Mouse (Mus musculus) monocyte, adult 5-6 weeks (primary cell): ENCODE results near the gene Vamp5. TPM values are rescaled to one million over a fixed set of nuclear protein-coding genes. Genes with fewer than 3 reads are reported as not detected.

Experiments used
- ATAC-seq: fragments of 153-309, 156-312 bp; replicated peaks from 2 replicates; pipeline ENCODE4 v1.8.0; 2017; ENCODE audit warnings: mild to moderate bottlenecking; ENCODE audit not compliant: low TSS enrichment, insufficient number of reproducible peaks, severe bottlenecking, poor library complexity, low FRiP score
- total RNA-seq: library from RNA; stranded (forward); fragments of 200-1000, 200-491, 200-594 nt; gene quantifications from 3 replicates; pipeline ENCODE4 v1.2.3, GENCODE M21; 2017

Vamp5 gene
- total RNA-seq, 1 experiment from 2014 or later = 20.9 TPM

DNA sequence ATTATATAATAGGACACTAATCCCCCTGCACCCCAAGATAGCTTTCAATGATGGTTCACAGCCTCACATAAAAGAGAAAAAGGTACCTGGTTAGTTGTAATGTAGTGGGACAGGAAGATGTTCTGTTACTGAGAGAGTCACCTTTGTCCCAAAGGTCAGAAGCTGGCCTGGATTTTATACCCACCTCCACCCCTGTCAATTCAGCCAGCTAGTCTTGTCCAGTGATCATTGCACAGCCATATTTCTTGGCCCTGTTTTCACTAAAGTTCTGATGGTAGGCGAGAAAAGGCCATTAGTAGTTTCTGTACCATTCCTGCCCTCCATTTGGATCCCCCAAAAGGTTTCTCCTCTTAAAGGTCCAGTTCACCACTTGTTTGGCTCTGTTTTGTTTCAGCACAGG is 26.2 kb downstream of the Vamp5 start:
- ATAC-seq = no peak

DNA sequence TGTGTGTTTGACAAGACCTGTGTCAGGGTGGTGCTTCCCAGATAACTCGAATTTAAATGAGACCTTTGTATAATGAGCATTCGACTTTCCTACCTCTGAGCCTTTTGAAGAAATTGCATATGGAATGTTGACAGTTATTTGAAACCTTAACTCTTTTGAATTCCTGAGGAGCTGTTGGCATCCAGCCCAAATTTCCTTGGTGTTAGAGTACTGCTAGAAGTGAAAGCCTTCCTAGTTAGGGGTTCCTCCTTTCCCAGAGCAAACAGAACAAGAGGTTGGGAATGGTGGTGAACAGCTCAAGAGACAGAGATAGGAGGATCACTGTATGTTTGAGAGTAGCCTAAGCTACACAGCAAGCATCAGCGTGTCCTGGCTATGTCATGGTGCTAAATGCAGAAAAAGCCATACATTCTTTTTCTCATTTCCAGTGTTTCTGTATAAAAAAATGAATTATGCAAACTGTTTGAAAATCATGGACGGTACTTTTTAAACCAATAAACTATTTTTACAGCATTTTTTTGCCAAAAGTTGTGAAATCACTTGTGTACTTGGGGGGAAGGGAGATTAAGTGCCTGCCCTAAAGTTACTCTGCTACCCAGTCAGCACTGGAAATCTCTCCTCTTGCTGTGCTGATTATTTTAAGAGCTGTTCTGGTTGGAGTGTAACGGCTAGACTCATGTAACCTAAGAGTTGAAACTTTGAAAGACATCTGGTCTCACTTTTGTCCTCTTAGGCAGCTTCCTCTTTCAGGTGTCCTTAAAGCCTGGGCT is 27.4 kb downstream of the Vamp5 start:
- ATAC-seq = no peak

DNA sequence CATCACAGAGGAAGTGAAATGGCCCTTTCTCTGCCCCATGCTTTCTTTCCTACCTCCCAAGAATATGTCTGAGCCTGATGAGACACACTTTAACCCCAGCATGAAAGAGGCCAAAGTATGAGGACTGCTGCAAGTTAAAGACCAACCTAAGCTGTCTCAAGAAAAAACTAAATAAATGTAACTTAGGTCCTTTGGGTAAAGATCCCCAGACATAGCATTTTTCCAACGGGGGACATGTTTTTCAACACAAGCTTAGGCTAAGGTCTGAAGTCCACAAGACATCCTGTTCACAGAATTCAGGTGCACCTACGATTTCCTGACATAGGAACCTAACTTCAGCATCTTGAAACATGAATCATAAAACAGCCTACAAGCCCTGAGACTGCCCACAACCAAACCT is 30.1 kb downstream of the Vamp5 start:
- ATAC-seq = no peak

DNA sequence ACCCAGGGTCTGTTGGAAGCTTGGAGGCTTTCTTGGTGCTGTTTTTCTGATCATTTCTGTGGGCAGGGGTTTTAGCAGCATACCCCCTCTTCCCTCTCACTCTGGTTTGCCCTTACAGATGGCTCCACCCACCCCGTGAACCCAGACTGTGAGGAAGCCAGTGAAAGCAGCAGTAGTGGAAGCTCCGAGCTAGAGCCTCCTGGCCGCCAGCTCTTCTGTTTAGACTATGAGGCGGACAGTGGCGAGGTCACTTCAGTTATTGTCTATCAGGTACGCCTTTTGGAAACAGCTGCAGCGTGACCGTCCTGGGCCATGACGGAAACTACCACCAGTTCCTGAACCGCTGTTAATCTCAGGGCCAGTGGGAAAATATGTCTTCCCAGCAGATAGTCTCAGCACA is 31.9 kb downstream of the Vamp5 start:
- no peak for ATAC-seq

DNA sequence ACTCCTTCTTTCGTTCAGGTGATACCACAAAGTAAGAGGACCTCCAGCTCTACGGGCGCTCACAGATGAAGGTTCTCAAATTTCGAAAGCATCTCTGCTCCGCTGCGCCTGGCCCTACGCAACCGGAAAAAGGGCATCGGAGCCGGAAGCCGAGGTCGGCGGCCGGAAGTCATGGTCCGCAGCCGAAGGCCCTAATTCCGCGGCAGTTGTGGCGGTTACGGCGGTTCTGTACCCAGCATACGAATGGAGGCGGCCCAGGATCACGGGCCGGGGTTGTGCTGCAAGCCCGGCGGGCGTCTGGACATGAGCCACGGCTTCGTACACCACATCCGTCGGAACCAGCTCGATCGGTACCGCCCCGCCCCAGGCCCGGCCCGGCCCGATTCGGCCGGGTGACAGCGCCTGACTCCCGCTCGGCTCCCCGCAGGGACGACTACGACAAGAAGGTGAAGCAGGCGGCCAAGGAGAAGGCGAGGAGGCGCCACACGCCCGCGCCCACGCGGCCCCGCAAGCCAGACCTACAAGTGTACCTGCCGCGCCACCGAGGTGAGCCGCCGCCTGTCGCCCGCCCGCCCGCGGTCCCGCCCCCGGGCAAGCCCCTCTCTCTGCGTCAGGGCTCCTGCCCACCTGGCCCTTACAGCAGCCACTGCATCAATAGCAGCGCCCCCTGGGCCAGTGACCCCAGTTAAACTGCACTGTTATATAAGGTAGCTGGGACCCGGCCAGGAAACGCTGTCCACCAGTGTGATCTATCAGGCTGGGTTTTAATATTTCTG is 32.9 kb downstream of the Vamp5 start, which contains the start of gene 0610030E20Rik:
TSS of gene 0610030E20Rik (plus strand) at position 152 of the 776 bp plus-strand sequence.
- peak; percentile 69 for ATAC-seq

DNA sequence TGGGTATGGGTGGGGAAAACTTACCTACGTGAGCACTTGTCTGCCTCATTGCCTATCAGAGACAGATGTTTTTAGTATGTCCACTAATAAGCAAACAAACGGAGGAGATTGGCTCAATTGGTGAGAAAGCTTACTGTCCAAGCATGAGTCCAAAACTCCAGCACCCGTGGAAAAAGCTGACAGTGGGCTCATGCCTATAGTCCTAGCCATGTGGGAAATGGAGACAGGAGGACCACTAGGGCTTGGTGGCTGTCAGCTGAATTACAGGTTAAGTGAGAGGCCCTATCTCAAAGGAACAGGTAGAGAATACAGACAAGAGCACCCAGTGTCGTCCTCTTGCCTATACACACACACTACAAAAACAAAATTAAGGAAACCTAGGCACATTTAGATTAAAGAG is 34.0 kb downstream of the Vamp5 start:
- no peak for ATAC-seq

DNA sequence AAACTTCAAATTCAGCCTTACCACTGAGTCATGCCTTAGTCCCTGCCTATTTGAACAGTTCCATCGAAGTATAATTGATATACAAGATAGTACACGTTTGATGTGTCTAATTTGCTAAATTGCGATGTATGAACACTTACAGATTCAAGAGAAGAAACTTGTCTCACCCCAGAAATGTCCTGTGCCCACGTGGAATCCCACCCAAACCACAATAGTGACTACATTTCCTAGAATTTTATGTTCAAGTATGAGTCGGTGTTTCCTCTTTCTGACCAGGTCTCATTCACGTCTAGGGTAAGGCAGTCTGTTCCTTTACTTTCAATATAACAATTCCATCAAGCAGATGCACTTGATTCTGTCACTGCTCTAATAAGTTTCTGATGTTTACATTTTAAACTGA is 34.6 kb downstream of the Vamp5 start:
- no peak for ATAC-seq

DNA sequence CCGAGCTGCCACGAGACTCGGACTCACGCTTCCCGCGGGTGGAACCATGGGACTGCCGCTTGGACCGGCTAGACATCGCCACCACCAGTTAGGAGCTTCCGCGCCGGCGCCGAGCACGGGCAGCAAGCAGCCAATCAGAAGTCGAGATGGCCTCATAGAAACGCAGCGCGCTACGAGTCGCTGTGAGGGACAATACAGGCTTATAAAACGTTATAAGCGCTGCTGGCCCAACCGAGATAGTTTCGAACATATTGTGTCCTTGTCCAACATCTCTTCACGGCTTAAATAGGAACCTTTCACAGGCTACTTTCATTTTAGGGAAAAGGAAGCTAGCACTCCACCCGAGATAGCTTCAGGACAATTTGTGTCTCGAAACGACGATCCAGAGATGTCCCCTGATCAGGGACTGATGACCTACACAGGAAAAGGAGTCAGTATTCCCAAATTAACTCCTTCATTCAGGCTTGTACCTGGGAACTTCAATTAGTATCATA is 35.1 kb downstream of the Vamp5 start, which contains the start of gene Usp39:
TSS of gene Usp39 (minus strand) at position 111 of the 494 bp plus-strand sequence.
- ATAC-seq = peak; percentile 91

DNA sequence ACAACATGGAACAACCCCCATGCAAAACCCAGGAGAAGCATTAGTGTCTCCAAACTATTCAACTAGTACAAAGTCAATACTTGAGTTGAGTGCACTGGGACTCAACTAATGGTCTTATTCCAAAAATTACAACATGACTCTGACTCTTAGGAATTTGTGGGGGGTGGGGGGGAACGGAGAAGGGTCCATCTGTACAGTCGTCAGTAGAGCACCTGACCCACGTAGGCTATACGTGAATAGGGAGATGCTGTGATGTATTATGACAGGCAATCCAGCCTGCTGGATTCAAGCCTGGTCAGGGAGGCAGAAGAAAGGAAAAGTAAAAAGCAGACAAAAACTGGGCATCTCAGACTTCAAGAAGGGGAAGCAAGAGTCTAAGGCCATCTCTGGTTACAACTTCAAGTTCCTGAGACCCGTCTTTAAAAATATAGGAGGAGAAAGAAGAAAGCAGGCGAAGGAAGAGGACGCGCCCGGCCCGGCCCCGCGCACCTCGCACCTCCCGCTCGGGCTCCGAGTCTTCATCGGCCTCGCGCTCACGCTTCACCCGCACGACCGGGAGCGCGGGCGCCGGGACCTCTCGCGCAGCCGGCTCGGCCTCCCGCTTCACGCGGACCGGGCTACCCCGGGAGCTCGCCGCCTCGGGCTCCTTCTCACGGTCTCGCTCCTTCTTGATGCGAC is 35.7 kb downstream of the Vamp5 start:
- no peak for ATAC-seq

DNA sequence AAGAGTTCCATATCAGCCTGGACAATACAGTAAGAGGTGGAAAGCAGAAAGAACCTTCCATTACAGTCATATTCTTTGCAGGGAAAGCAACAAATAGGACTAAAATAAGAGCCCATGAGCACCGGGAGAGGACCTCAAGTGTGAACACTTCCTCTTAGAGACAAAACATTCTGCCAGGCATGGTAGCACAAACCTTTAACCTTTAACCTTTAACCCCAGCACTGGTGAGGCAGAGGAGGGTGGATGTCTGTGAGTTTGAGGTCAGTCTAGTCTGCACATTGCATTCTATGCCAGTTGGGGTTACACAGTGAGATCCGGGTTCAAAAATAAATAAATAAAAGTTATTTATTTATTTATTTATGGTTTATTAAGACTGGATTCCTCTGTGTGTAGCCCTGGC is 39.8 kb downstream of the Vamp5 start:
- no peak for ATAC-seq

DNA sequence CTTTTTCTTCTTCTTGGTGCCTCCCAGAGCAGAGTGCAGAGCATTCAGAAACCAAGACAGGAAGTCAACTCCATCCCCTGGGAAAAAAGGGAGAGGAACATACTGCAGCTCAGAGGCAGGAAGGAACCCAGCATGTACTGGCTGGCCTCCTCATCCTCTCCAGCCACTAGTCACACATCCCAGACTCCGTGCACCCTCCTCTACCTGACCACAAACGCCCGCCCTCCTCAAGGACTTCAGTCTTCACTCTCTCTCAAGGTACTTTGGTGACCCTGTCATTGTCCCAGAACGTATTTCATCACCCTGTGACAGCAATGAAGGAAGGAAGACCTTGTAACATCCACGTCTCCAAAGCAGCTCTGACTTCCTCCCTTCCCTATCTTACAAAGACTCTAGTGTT is 47.2 kb downstream of the Vamp5 start:
- ATAC-seq = no peak

DNA sequence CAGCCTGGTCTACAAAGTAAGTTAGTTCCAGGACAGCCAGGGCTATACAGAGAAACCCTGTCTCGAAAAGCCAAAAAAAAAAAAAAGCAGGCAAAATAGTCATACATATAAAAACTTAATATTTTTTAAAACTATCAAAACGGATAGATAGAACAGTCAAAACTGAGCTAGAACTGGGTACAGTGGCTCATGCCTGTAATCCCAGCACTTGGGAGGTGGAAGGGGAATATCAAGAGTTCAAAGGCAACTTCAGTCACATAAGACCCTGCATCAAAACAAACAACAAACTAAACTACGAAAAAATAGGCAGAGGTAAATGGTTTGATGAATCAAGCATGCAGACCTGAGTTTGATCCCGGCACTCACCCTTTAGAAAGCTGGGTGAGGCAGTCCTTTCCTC is 50.1 kb downstream of the Vamp5 start:
- ATAC-seq = no peak

DNA sequence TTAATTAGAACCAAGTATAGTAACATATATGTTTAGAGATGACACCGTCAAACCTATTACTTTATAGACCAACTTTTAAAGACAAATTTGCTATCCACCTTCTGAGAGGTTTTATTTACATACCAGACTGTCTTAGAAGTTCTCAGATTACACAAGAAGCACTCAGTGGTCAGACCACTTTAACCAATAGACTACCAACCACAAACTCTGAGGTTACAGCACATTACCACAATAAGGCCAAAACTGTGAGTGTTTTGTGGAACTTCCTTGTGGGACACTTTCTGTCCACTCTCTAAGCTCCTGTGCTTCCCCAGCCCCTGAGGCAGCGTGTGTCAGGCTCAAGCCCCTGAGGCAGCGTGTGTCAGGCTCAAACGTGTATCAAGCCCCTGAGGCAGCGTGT is 51.2 kb downstream of the Vamp5 start:
- no peak for ATAC-seq

DNA sequence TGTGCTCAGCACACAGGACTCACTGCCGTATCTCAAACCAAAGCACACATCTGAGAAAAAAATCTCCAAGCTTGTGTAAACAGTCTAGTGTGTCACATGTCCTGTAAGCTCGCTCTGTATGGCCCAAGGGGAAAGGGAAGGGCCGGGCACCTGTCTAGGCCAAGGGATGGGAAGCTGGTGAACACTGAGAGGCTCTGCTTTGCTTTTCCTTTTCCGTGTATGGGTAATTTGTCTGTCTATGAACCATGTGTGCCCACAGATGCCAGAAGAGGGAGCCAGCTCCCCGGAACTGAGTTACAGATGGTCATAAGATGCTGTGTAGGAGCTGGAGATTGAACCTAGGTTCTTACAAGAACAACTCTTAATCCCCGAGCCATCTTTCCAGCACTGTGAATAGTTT is 54.0 kb downstream of the Vamp5 start:
- ATAC-seq = no peak

DNA sequence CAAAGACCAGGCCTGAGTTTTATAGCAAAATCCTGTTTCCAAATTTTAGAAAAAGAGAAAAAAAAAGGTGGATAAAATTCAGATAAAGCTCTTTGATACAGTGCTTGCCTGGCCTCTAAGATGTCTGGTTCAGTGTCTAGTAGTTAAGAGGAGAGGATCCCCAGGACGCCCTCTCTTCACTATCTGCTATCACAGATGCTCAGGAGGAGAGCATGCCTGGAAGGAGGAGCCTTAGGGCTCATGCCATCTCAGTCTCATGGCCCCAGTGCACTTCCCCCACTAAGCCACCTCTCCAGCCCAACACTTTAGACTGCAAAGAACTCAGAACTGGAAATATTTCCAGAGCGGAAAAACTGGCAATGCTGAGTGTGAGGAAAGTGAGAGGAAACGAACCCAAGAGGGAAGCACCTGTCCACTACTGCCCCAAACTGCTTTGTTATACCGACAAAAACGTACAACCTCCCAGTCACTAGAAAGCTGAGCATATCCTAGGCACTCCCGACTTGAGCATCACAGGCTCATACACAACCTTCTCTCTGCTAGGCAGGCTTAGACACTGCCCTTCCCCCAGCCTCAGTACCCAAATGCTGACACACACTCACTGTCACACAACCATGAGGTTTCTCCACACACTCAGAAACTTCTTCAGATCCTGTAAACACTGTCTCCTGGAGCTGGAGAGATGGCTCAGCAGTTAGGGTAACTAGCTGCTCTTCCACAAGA is 56.3 kb downstream of the Vamp5 start:
- ATAC-seq = no peak

DNA sequence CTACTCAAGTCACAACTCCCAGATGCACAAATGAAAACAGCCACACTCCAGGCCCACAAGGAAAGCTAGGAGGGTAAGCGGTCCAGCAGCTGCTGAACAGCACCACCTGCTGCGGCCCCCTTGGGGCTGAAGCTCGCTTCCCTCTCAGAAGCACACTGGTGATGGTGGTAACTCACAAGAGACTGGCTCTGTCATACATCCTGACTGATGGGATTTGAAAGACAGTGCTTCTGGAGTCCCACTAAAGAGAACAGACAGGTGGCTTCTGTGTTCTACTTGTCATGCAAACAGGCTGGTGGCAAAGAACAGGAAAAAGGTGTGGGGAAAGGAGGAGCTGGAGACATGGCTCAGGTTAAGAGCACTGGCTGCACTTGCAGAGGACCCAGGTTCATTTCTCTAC is 57.3 kb downstream of the Vamp5 start:
- no peak for ATAC-seq

DNA sequence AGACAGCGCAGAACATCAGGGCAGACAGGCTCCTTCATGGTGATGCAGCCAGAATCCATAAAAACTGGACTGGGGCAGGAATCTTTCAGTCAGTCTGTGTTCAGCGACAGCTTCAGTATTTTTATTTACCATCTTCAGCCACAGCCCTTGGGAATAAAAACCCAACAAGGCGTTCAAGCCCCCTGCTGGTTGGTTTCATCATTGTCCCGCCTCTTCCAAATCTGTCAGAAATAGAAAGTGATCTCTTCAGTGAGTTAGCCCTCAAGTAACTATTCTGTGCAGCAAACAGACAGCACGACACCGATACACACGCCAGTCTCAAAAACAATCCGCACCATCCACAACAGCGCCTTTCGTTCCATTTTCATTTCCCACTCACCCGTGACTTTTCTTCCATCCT is 61.2 kb downstream of the Vamp5 start:
- no peak for ATAC-seq
